Mouse (Mus musculus) CD4-positive naive resting alpha-beta T cell, adult 57 days (primary cell): ENCODE data around the gene Ifit3. TPM values are rescaled to one million over a fixed set of nuclear protein-coding genes. Genes with fewer than 3 reads are reported as not detected.

ENCODE experiments used
- total RNA-seq: library from RNA; stranded (reverse); gene quantifications from one replicate; pipeline ENCODE4 v1.2.4, GENCODE M21; 2023

Gene Ifit3
- total RNA-seq: 6.6 TPM

DNA sequence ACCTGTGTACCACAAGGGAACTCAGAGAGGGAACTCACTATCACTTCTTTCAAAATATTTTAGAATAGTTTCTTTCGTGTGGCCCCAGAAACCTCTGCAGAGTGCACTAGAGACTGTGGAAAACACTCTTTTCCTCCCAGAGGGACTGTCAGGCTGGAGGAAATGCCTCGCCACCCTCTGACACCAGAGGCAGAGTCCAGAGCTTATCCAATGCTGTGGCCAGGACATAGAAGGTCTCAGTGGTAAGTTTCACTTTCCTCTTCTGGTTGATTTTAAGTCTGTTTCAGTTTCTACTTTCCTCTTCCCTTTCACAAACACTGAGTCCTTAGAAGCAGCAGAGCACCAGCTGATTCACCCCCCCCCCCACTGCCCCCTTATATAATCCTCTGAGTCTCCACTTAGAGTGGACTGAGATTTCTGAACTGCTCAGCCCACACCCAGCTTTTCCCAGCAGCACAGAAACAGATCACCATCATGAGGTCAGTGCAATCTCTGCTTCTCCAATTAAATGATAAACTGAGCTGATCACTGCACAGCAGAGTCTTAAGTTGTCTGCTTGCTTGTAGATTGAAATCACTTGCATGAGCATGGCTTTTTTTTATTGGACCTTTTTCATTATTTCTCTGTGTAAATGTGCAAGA is at the start of gene Ifit3:
Gene Ifit3 (plus strand): TSS at position 406 of the 641 bp plus-strand sequence.

DNA sequence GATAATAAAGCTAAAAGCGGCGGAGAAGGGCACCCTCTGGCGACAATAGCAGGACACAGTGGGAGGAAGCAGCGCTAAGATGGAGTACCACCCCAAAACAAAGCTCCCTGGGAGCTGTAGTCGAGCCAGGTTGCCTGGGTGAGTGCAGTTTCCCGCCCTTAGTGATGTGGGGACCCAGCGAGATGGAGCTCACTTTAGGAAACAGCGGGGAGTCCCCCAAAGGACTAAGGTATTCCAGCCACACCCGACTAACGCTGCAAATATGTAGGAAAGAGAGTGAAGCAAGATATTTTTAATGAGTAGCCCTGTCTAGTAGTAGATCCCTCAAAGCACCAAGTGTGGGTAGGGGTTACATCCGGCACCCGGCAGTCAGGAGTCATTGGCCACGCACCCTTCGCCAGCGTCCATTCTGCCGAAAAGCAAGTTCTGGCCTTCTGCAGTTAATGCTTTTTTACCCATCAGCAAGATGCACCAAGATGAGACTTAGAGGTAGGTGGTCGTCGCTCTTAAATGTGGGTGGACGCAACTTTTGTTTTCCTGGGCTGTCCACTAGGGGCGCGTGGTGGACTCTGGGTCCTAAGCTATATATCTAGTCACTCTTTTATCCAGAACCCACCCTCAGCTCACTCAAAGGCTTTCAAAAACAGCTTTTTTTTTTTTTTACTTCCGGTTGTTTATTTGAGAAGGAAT is 32.7 kb upstream of the Ifit3 start, which contains the start of gene Ifit2:
Gene Ifit2 (plus strand): TSS at position 161 of the 690 bp plus-strand sequence.

DNA sequence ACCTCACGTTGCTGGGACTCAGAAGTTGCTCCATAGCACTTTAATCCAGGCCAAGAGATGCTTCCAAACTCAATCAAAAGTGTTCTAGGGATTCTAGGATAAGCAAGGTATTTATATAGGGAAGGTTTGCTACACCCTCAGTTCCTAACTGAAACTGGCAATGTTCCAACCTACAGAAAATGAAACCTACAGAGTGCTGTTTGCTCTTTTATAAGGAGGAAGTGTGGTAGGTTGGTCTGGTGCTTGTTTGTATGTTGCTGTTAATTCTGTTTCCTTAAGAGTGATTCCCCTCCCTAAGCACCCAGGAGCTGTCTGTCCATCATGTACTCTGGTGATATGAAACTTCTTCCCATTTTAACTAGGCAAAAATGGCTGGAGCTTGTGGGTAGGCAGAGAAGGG is 18.6 kb downstream of the Ifit3 start, which contains the start of gene Ifit1bl1:
Gene Ifit1bl1 (minus strand): TSS at position 69 of the 400 bp plus-strand sequence.

DNA sequence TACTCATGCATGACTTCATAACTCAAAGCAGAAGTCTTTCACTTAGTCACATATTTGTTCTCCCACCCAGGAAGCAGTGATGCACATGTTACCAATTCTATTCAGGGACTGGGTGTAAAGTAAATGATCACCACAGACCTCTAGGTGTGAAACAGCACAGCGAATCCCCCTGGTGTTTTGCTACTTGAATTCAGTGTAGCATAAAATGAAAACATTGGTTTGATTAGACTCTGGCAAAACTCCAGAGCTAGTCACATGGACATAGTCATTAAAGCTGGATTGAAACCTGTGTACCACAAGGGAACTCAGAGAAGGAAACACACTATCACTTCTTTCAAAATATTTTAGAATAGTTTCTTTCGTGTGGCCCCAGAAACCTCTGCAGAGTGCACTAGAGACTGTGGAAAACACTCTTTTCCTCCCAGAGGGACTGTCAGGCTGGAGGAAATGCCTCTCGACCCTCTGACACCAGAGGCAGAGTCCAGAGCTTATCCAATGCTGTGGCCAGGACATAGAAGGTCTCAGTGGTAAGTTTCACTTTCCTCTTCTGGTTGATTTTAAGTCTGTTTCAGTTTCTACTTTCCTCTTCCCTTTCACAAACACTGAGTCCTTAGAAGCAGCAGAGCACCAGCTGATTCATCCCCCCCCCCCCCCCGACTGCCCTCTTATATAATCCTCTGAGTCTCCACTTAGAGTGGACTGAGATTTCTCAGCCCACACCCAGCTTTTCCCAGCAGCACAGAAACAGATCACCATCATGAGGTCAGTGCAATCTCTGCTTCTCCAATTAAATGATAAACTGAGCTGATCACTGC is 24.1 kb downstream of the Ifit3 start, which contains the start of gene Ifit3b:
Gene Ifit3b (plus strand): TSS at position 734 of the 815 bp plus-strand sequence.

Other genes starting within 250 kb of the Ifit3 start
- gene Ch25h, start 108.4 kb upstream of the Ifit3 start, total RNA-seq: not detected
- gene Lipa, start 56.1 kb upstream of the Ifit3 start, total RNA-seq: 71.9 TPM
- 18.4 TPM for gene Ifit2, start 32.8 kb upstream of the Ifit3 start, total RNA-seq
- gene Ifit1bl1, start 18.4 kb downstream of the Ifit3 start, total RNA-seq: 8.3 TPM
- 1.2 TPM for gene Ifit3b, start 24.4 kb downstream of the Ifit3 start, total RNA-seq
- 0.50 TPM for gene Ifit1bl2, start 57.2 kb downstream of the Ifit3 start, total RNA-seq
- 6.4 TPM for gene Ifit1, start 57.3 kb downstream of the Ifit3 start, total RNA-seq
- not detected for gene Slc16a12, start 163.8 kb downstream of the Ifit3 start, total RNA-seq